ENCODE assay signal across 32 mouse cellular contexts in the genomic region with DNA sequence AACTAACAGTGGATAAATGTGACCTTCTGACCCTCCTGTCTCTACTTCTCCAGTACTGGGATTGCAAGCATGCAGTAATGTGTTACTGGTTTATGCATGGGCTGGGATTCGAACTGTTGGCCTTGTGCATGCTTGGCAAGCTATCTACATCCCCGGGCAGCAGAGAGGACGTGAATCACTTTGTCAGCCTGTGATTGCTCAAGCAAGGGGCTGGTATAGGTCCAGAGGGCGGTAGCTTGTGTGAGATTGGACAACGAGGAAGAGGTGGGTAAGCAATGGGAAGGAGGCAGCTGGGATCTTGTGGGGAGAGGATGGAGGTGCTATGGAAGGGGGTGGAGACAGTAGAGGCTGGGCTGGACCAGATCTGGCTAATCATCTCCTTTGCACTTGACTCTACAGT. TPM values are rescaled to one million over a fixed set of nuclear protein-coding genes. Genes with fewer than 3 reads are reported as not detected.
DNase-seq lines count a peak whose midpoint lies in the region; ATAC-seq and TF ChIP-seq lines count a peak whose summit lies in the region.
"Had no signal": no experiment of that assay in that cellular context is flagged by ENCODE, and none has a peak within 500 bp of the region (broad histone marks: within the 10 kb centered on the region; RNA-seq: fewer than 3 reads in every experiment).

No protein-coding gene starts in this region.

- no peak for TF ChIP-seq CTCF in lung, postnatal 0 days (IDR thresholded peaks at IDR 0.05)

- no peak overlapping the region for H3K4me3 ChIP-seq in lung, postnatal 0 days (ENCODE audit: low read depth, low read length)
- H3K4me3 ChIP-seq in embryonic facial prominence, embryonic 14.5 days (ENCODE audit: low read depth, low read length) = no peak overlapping the region
- H3K4me3 ChIP-seq in limb, embryonic 14.5 days (replicated peaks; ENCODE audit: low read length) = no peak overlapping the region
- H3K4me3 ChIP-seq: forebrain, embryonic 12.5 days; hindbrain, embryonic 12.5 days; liver, embryonic 13.5 days; midbrain, embryonic 12.5 days; neural tube, embryonic 13.5 days had no signal

- no peaks in the 10 kb centered on the region for H3K4me1 ChIP-seq in lung, postnatal 0 days (ENCODE audit: insufficient read depth, low read depth, low read length)
- H3K4me1 ChIP-seq in embryonic facial prominence, embryonic 14.5 days (ENCODE audit: control insufficient read depth, insufficient read depth, low read length) = peaks cover 32% of the 10 kb centered on the region
- peaks cover 39% of the 10 kb centered on the region for H3K4me1 ChIP-seq in limb, embryonic 14.5 days (ENCODE audit: control insufficient read depth, insufficient read depth, low read length)
- H3K4me1 ChIP-seq: forebrain, embryonic 12.5 days; hindbrain, embryonic 12.5 days; liver, embryonic 13.5 days; midbrain, embryonic 12.5 days; neural tube, embryonic 13.5 days had no signal

- H3K9me3 ChIP-seq in lung, postnatal 0 days (ENCODE audit: low read length) = no peaks in the 10 kb centered on the region
- no peaks in the 10 kb centered on the region for H3K9me3 ChIP-seq in embryonic facial prominence, embryonic 14.5 days (ENCODE audit: control insufficient read depth, low read length)
- H3K9me3 ChIP-seq in limb, embryonic 14.5 days (ENCODE audit: control insufficient read depth, low read length) = no peaks in the 10 kb centered on the region
- H3K9me3 ChIP-seq: forebrain, embryonic 12.5 days; hindbrain, embryonic 12.5 days; liver, embryonic 13.5 days; midbrain, embryonic 12.5 days; neural tube, embryonic 13.5 days had no signal

- intact Hi-C loops in gastrocnemius, postnatal 36 days (cut with DNase I) = no loop called here

- no peak for TF ChIP-seq POLR2A in limb, embryonic 14.5 days (IDR thresholded peaks at IDR 0.05; ENCODE audit: borderline replicate concordance, extremely low read depth, insufficient read depth, insufficient read length)

- no peak overlapping the region for H3K4me2 ChIP-seq in lung, postnatal 0 days (replicated peaks; ENCODE audit: low read depth, low read length)
- H3K4me2 ChIP-seq in embryonic facial prominence, embryonic 14.5 days (ENCODE audit: low read depth, low read length) = no peak overlapping the region
- no peak overlapping the region for H3K4me2 ChIP-seq in limb, embryonic 14.5 days (replicated peaks; ENCODE audit: low read depth, low read length, severe bottlenecking)
- H3K4me2 ChIP-seq: forebrain, embryonic 12.5 days; liver, embryonic 13.5 days; midbrain, embryonic 12.5 days; neural tube, embryonic 13.5 days had no signal

- no peak overlapping the region for H3K9ac ChIP-seq in lung, postnatal 0 days (replicated peaks; ENCODE audit: low read depth)
- H3K9ac ChIP-seq in embryonic facial prominence, embryonic 14.5 days (ENCODE audit: low read depth, low read length) = no peak overlapping the region
- H3K9ac ChIP-seq in limb, embryonic 14.5 days (ENCODE audit: low read depth, low read length, severe bottlenecking) = no peak overlapping the region
- H3K9ac ChIP-seq: forebrain, embryonic 12.5 days; hindbrain, embryonic 12.5 days; liver, embryonic 13.5 days; midbrain, embryonic 12.5 days; neural tube, embryonic 13.5 days had no signal

- DNase-seq in lung, postnatal 0 days (ENCODE audit: low spot score) = peak; percentile 46
- DNase-seq in lung, postnatal 25 days (ENCODE audit: low spot score) = no peak
- DNase-seq in adipocyte (ENCODE audit: low spot score) = peak; percentile 47
- no peak for DNase-seq in embryonic facial prominence, embryonic 14.5 days (ENCODE audit: low spot score)
- no peak for DNase-seq in limb, embryonic 14.5 days (ENCODE audit: low spot score)
- no peak for DNase-seq in adrenal gland, adult (ENCODE audit: inconsistent age in 2 of 2, low spot score in 1 of 2)
- DNase-seq in gastrocnemius, postnatal 36 days = no peak
- DNase-seq: adrenal gland, postnatal 14 days; cerebellum, adult 11-12 months; cerebellum, adult 9-11 months; embryo, embryonic 11 days; gastrocnemius, postnatal 14 days; heart, adult 18-20 months; heart, postnatal 36 days; kidney, adult 9 months; kidney, postnatal 10 days; layer of hippocampus, adult 9-11 months; liver, embryonic 13.5 days; lung, adult 18-20 months; lung, postnatal 10 days had no signal

- 53% methylated on average over 5 of the region's 5 CpGs for WGBS in lung, postnatal 0 days
- WGBS in embryonic facial prominence, embryonic 14.5 days = 74% methylated on average over 5 of the region's 5 CpGs
- 77% methylated on average over 5 of the region's 5 CpGs for WGBS in limb, embryonic 14.5 days

- TF ChIP-seq EP300 in lung, postnatal 0 days (IDR thresholded peaks at IDR 0.05) = no peak

- no peaks in the 10 kb centered on the region for H3K36me3 ChIP-seq in lung, postnatal 0 days (ENCODE audit: insufficient read depth, low read length)
- no peaks in the 10 kb centered on the region for H3K36me3 ChIP-seq in embryonic facial prominence, embryonic 14.5 days (ENCODE audit: control insufficient read depth, insufficient read depth, low read length)
- no peaks in the 10 kb centered on the region for H3K36me3 ChIP-seq in limb, embryonic 14.5 days (ENCODE audit: control insufficient read depth, insufficient read depth, low read length)
- H3K36me3 ChIP-seq: forebrain, embryonic 12.5 days; hindbrain, embryonic 12.5 days; liver, embryonic 13.5 days; midbrain, embryonic 12.5 days; neural tube, embryonic 13.5 days had no signal

- ATAC-seq in lung, postnatal 0 days = peak; percentile 24
- no peak for ATAC-seq in embryonic facial prominence, embryonic 14.5 days (ENCODE audit: low read depth)
- ATAC-seq in limb, embryonic 14.5 days (ENCODE audit: low FRiP score, low read depth) = no peak
- ATAC-seq in erythroid progenitor cell, adult 5-6 weeks (replicated peaks; ENCODE audit: low FRiP score, poor library complexity, severe bottlenecking) = no peak
- ATAC-seq: activated CD4-positive, CD25-positive, alpha-beta regulatory T cell, adult 4 months; intestine, postnatal 0 days had no signal

- H3K27ac ChIP-seq in lung, postnatal 0 days (ENCODE audit: low read length) = no peak overlapping the region; the same call in 1 of the 2 replicates
- H3K27ac ChIP-seq in embryonic facial prominence, embryonic 14.5 days (replicated peaks; ENCODE audit: low read depth, low read length) = peak overlapping the region; percentile 93
- peak overlapping the region; percentile 81 for H3K27ac ChIP-seq in limb, embryonic 14.5 days (replicated peaks; ENCODE audit: low read depth, low read length)
- H3K27ac ChIP-seq: liver, embryonic 13.5 days; midbrain, embryonic 12.5 days; neural tube, embryonic 13.5 days had no signal

- no peaks in the 10 kb centered on the region for H3K27me3 ChIP-seq in lung, postnatal 0 days (replicated peaks; ENCODE audit: insufficient read depth, low read length)
- no peaks in the 10 kb centered on the region for H3K27me3 ChIP-seq in embryonic facial prominence, embryonic 14.5 days (replicated peaks; ENCODE audit: control insufficient read depth, insufficient read depth, low read length)
- no peaks in the 10 kb centered on the region for H3K27me3 ChIP-seq in limb, embryonic 14.5 days (ENCODE audit: control insufficient read depth, insufficient read depth, low read length)
- H3K27me3 ChIP-seq: forebrain, embryonic 12.5 days; hindbrain, embryonic 12.5 days; liver, embryonic 13.5 days; midbrain, embryonic 12.5 days; neural tube, embryonic 13.5 days had no signal

RNA-seq across cellular contexts. Expression of a gene that starts 38.0 kb away (rescaled TPM):
- polyA plus RNA-seq in lung, postnatal 0 days (2015; fragmentation: Nextera tagmentation; extraction: Ambion mirVana) = not detected in 2 replicates
- polyA plus RNA-seq in embryonic facial prominence, embryonic 14.5 days (2014; fragmentation: Nextera tagmentation; extraction: Ambion mirVana) = not detected in 2 replicates
- not detected in 2 replicates for polyA plus RNA-seq in limb, embryonic 14.5 days (2012; rRNA removed)
- not detected in 2 replicates for polyA plus RNA-seq in limb, embryonic 14.5 days (2014; fragmentation: Nextera tagmentation; extraction: Ambion mirVana)
- 2.5 TPM in 1 of 2 replicates, not detected in the other for total RNA-seq in erythroid progenitor cell, adult 5-6 weeks (2015; ENCODE audit: low replicate concordance)
- total RNA-seq in erythroid progenitor cell, adult 5-6 weeks (2017; ENCODE audit: low replicate concordance) = not detected in 2 replicates
- not detected for total RNA-seq in gastrocnemius, postnatal 36 days (2021)
- total RNA-seq: adrenal gland, postnatal 14 days; gastrocnemius, postnatal 14 days; heart, adult 18-20 months; heart, postnatal 36 days; left cerebral cortex, postnatal 10 days had no signal
- polyA plus RNA-seq: activated CD4-positive, CD25-positive, alpha-beta regulatory T cell, adult 4 months; forebrain, embryonic 12.5 days; heart, embryonic 11.5 days; heart, embryonic 16.5 days; hindbrain, embryonic 12.5 days; intestine, postnatal 0 days; large intestine, adult 2 months; limb, embryonic 11.5 days; liver, embryonic 13.5 days; midbrain, embryonic 12.5 days; neural tube, embryonic 13.5 days had no signal

RNA-seq across cellular contexts. Expression of a gene that starts 46.8 kb away (rescaled TPM):
- 1.2 and 1.6 TPM in 2 replicates for polyA plus RNA-seq in lung, postnatal 0 days (2015; fragmentation: Nextera tagmentation; extraction: Ambion mirVana)
- polyA plus RNA-seq in embryonic facial prominence, embryonic 14.5 days (2014; fragmentation: Nextera tagmentation; extraction: Ambion mirVana) = 0.15 and 0.20 TPM in 2 replicates
- 0.33 TPM in 2 replicates for polyA plus RNA-seq in limb, embryonic 14.5 days (2012; rRNA removed)
- not detected in 2 replicates for polyA plus RNA-seq in limb, embryonic 14.5 days (2014; fragmentation: Nextera tagmentation; extraction: Ambion mirVana)
- 702 and 793 TPM in 2 replicates for total RNA-seq in erythroid progenitor cell, adult 5-6 weeks (2015; ENCODE audit: low replicate concordance)
- total RNA-seq in erythroid progenitor cell, adult 5-6 weeks (2017; ENCODE audit: low replicate concordance) = 370 and 493 TPM in 2 replicates
- total RNA-seq in gastrocnemius, postnatal 36 days (2021) = not detected
- total RNA-seq: gastrocnemius, postnatal 14 days; heart, adult 18-20 months; heart, postnatal 36 days; left cerebral cortex, postnatal 10 days had no signal
- polyA plus RNA-seq: intestine, postnatal 0 days had no signal

Comparison
In these comparisons a context has a peak if more than half of its experiments do, and no peak if none do; other contexts are left out.
1. DNase-seq: peak in lung, postnatal 0 days (single experiment) and adipocyte (single experiment); none in lung, postnatal 25 days (single experiment), embryonic facial prominence, embryonic 14.5 days (single experiment), limb, embryonic 14.5 days (single experiment), adrenal gland, adult (0 of 2) and gastrocnemius, postnatal 36 days (0 of 2).